Mouse (Mus musculus) heart, embryonic 11.5 days (tissue): ENCODE data around the gene Zfp575. TPM values are rescaled to one million over a fixed set of nuclear protein-coding genes. Genes with fewer than 3 reads are reported as not detected.

Experiments used
- ATAC-seq: fragments of 200-750 bp; cut with Nextera tagmentation; replicated peaks from 2 replicates; pipeline ENCODE4 v1.8.0; 2017; ENCODE audit warnings: moderate library complexity; ENCODE audit not compliant: insufficient number of reproducible peaks, low FRiP score, low TSS enrichment
- H3K27ac ChIP-seq: fragments of 300-500 bp; sonication (generic); 2 replicates; pipeline ENCODE4 v1.5.1; 2014; ENCODE audit warnings: mild to moderate bottlenecking, low read depth, low read length
- H3K27me3 ChIP-seq: fragments of 300-500 bp; sonication (generic); 2 replicates; pipeline ENCODE4 v1.6.1; 2014; ENCODE audit warnings: mild to moderate bottlenecking, low read length, mixed read lengths; ENCODE audit not compliant: control insufficient read depth, insufficient read depth
- H3K36me3 ChIP-seq: fragments of 300-500 bp; sonication (generic); 2 replicates; pipeline ENCODE4 v1.6.1; 2014; ENCODE audit warnings: mild to moderate bottlenecking, low read length, moderate library complexity, mixed read lengths; ENCODE audit not compliant: control insufficient read depth, insufficient read depth
- H3K4me1 ChIP-seq: fragments of 300-500 bp; sonication (generic); 2 replicates; pipeline ENCODE4 v1.6.1; 2014; ENCODE audit warnings: low read length; ENCODE audit not compliant: control insufficient read depth, insufficient read depth
- H3K4me2 ChIP-seq: fragments of 300-500 bp; sonication (generic); 2 replicates; pipeline ENCODE4 v1.6.1; 2014; ENCODE audit warnings: mild to moderate bottlenecking, moderate library complexity
- H3K4me3 ChIP-seq: fragments of 300-500 bp; sonication (generic); 2 replicates; pipeline ENCODE4 v1.5.1; 2014; ENCODE audit warnings: low read depth, low read length
- H3K9ac ChIP-seq: fragments of 300-500 bp; sonication (generic); 2 replicates; pipeline ENCODE4 v1.6.1; 2014; ENCODE audit warnings: mild to moderate bottlenecking, low read depth, low read length, moderate library complexity
- H3K9me3 ChIP-seq: fragments of 300-500 bp; sonication (generic); replicated peaks from 2 replicates; pipeline ENCODE4 v1.6.1; 2016; ENCODE audit warnings: low read length; ENCODE audit not compliant: control insufficient read depth
- WGBS: fragments of 180-500 bp; shearing (Covaris S2); extraction: QIAGEN DNeasy Blood & Tissue Kit; methylation state at CpG from one replicate; pipeline ENCODE4 v1.1.7; 2014; ENCODE audit not compliant: insufficient replicate concordance; 5-methylcytosine and 5-hydroxymethylcytosine counted together
- polyA plus RNA-seq: library from polyadenylated mRNA; unstranded; fragments of >200 nt; fragmentation: Nextera tagmentation; extraction: Ambion mirVana; gene quantifications from 2 replicates; pipeline ENCODE4 v1.2.1, GENCODE M21; 2014

Zfp575 gene
- polyA plus RNA-seq, 1 experiment from 2014 or later, result 0.42 TPM

- ATAC-seq, result no peak
- H3K4me3 ChIP-seq, result peak overlapping the region; percentile 70
- no peaks in the 10 kb centered on the region for H3K9me3 ChIP-seq
- peaks cover 3% of the 10 kb centered on the region; the same call in 1 of the 2 replicates for H3K4me1 ChIP-seq
- H3K27ac ChIP-seq, result no peak overlapping the region
- peak overlapping the region; percentile 73 for H3K9ac ChIP-seq
- peaks cover 18% of the 10 kb centered on the region for H3K27me3 ChIP-seq
- H3K36me3 ChIP-seq, result no peaks in the 10 kb centered on the region
- WGBS, result 4% methylated on average over 13 of the region's 13 CpGs
- peak overlapping the region; percentile 85 for H3K4me2 ChIP-seq
Observed at GRCm38 (mm10) chr7:24594309-24594803, 6.9 kb upstream of the Zfp575 start.

- peak overlapping the region; percentile 73 for H3K9ac ChIP-seq
- no peak overlapping the region for H3K27ac ChIP-seq
- no peaks in the 10 kb centered on the region for H3K9me3 ChIP-seq
- peak; percentile 75; the same call in 1 of the 2 replicates for ATAC-seq
- no peaks in the 10 kb centered on the region for H3K36me3 ChIP-seq
- H3K4me2 ChIP-seq, result peak overlapping the region; percentile 85
- H3K4me3 ChIP-seq, result peak overlapping the region; percentile 70
- 2% methylated on average over 39 of the region's 39 CpGs for WGBS
- H3K4me1 ChIP-seq, result peaks cover 3% of the 10 kb centered on the region; the same call in 1 of the 2 replicates
- H3K27me3 ChIP-seq, result peaks cover 18% of the 10 kb centered on the region
Observed at GRCm38 (mm10) chr7:24593621-24594308, 6.3 kb upstream of the Zfp575 start.

GRCm38 (mm10) chr7:24592781-24593180 is 5.3 kb upstream of the Zfp575 start:
- Histone ChIP-seq H3K4me2 (no peak overlapping the region), H3K36me3 (no peaks in the 10 kb centered on the region), H3K27ac (no peak overlapping the region), H3K4me3 (no peak overlapping the region), H3K9ac (no peak overlapping the region), H3K4me1 (peaks cover 3% of the 10 kb centered on the region; the same call in 1 of the 2 replicates), H3K27me3 (peaks cover 20% of the 10 kb centered on the region), H3K9me3 (no peaks in the 10 kb centered on the region)
- ATAC-seq, result no peak
- WGBS, result 80% methylated on average over 6 of the region's 6 CpGs

- no peak for ATAC-seq
- Histone ChIP-seq H3K9ac (no peak overlapping the region), H3K27me3 (peaks cover 27% of the 10 kb centered on the region), H3K36me3 (no peaks in the 10 kb centered on the region), H3K4me3 (no peak overlapping the region), H3K4me2 (no peak overlapping the region), H3K9me3 (no peaks in the 10 kb centered on the region), H3K27ac (no peak overlapping the region), H3K4me1 (peaks cover 7% of the 10 kb centered on the region; the same call in 1 of the 2 replicates)
- WGBS, result 52% methylated on average over 4 of the region's 4 CpGs
Observed at GRCm38 (mm10) chr7:24592163-24592562, 4.7 kb upstream of the Zfp575 start.

GRCm38 (mm10) chr7:24591735-24592134 is 4.3 kb upstream of the Zfp575 start:
- Histone ChIP-seq H3K4me3 (no peak overlapping the region), H3K9me3 (no peaks in the 10 kb centered on the region), H3K4me1 (peaks cover 7% of the 10 kb centered on the region; the same call in 1 of the 2 replicates), H3K9ac (no peak overlapping the region), H3K27me3 (peaks cover 31% of the 10 kb centered on the region), H3K36me3 (no peaks in the 10 kb centered on the region), H3K4me2 (no peak overlapping the region), H3K27ac (no peak overlapping the region)
- ATAC-seq, result no peak
- WGBS, result 64% methylated on average over 5 of the region's 5 CpGs

GRCm38 (mm10) chr7:24588336-24588735 is 895 bp upstream of the Zfp575 start:
- ATAC-seq, result no peak
- no peak overlapping the region for H3K27ac ChIP-seq
- WGBS, result 84% methylated on average over 13 of the region's 13 CpGs

GRCm38 (mm10) chr7:24586828-24587227 is 613 bp downstream of the Zfp575 start:
- H3K27ac ChIP-seq, result no peak overlapping the region
- peak overlapping the region; percentile 62; the same call in 1 of the 2 replicates for H3K9ac ChIP-seq
- 0 out of 2 replicates have a peak, but pooled peaks cover 4% of the 10 kb centered on the region for H3K4me1 ChIP-seq
- peak overlapping the region; percentile 48 for H3K4me3 ChIP-seq
- WGBS, result 8% methylated on average over 8 of the region's 8 CpGs
- H3K4me2 ChIP-seq, result peak overlapping the region; percentile 73
- H3K9me3 ChIP-seq, result no peaks in the 10 kb centered on the region
- H3K36me3 ChIP-seq, result no peaks in the 10 kb centered on the region
- ATAC-seq, result 0 out of 2 replicates have a peak, but pooled peaks have one; percentile 50
- H3K27me3 ChIP-seq, result peaks cover 39% of the 10 kb centered on the region

More at GRCm38 (mm10) chr7:24588336-24588735, 895 bp upstream of the Zfp575 start:
- Histone ChIP-seq H3K4me3 (no peak overlapping the region), H3K9me3 (no peaks in the 10 kb centered on the region), H3K4me2 (no peak overlapping the region), H3K27me3 (peaks cover 39% of the 10 kb centered on the region), H3K4me1 (0 out of 2 replicates have a peak, but pooled peaks cover 4% of the 10 kb centered on the region), H3K36me3 (no peaks in the 10 kb centered on the region), H3K9ac (no peak overlapping the region)

- H3K4me2 ChIP-seq, result no peak overlapping the region
- no peak for ATAC-seq
- no peak overlapping the region for H3K4me3 ChIP-seq
- 0 out of 2 replicates have a peak, but pooled peaks cover 4% of the 10 kb centered on the region for H3K4me1 ChIP-seq
- H3K9me3 ChIP-seq, result no peaks in the 10 kb centered on the region
- no peak overlapping the region for H3K9ac ChIP-seq
- H3K27me3 ChIP-seq, result peaks cover 39% of the 10 kb centered on the region
- no peaks in the 10 kb centered on the region for H3K36me3 ChIP-seq
- 25% methylated on average over 16 of the region's 16 CpGs for WGBS
- no peak overlapping the region for H3K27ac ChIP-seq
Observed at GRCm38 (mm10) chr7:24585995-24586394, 1.4 kb downstream of the Zfp575 start.
